Mouse (Mus musculus): ENCODE data around the gene Exd1. TPM values are rescaled to one million over a fixed set of nuclear protein-coding genes. Genes with fewer than 3 reads are reported as not detected.
A peak's percentile ranks its signal among the peaks of the same experiment; 100 is the strongest.

The Exd1 gene
- total RNA-seq (2017): 0.13 TPM in 1 of 2 replicates, not detected in the other

- ATAC-seq (replicated peaks in 1 of 2; ENCODE audit: insufficient read depth in 1 of 2, low FRiP score in 2 of 2, low TSS enrichment in 1 of 2, low read depth in 1 of 2, poor library complexity in 2 of 2, severe bottlenecking in 2 of 2): peak; percentile 96
Observed at GRCm38 (mm10) chr2:119547522-119548370, at the start of gene Exd1, which contains the start of gene Chp1. Exd1 (minus strand) TSS chr2:119547627. Chp1 (plus strand) TSS chr2:119547697.

- no peak for ATAC-seq (replicated peaks in 1 of 2; ENCODE audit: insufficient read depth in 1 of 2, low FRiP score in 2 of 2, low TSS enrichment in 1 of 2, low read depth in 1 of 2, poor library complexity in 2 of 2, severe bottlenecking in 2 of 2)
Observed at GRCm38 (mm10) chr2:119596781-119597330, 49.4 kb upstream of the Exd1 start.

- no peak for ATAC-seq (replicated peaks in 1 of 2; ENCODE audit: insufficient read depth in 1 of 2, low FRiP score in 2 of 2, low TSS enrichment in 1 of 2, low read depth in 1 of 2, poor library complexity in 2 of 2, severe bottlenecking in 2 of 2)
Observed at GRCm38 (mm10) chr2:119595308-119595707, 47.9 kb upstream of the Exd1 start.

- peak; percentile 98 for ATAC-seq (replicated peaks in 1 of 2; ENCODE audit: insufficient read depth in 1 of 2, low FRiP score in 2 of 2, low TSS enrichment in 1 of 2, low read depth in 1 of 2, poor library complexity in 2 of 2, severe bottlenecking in 2 of 2)
Observed at GRCm38 (mm10) chr2:119594113-119594981, 46.9 kb upstream of the Exd1 start.

- ATAC-seq (replicated peaks in 1 of 2; ENCODE audit: insufficient read depth in 1 of 2, low FRiP score in 2 of 2, low TSS enrichment in 1 of 2, low read depth in 1 of 2, poor library complexity in 2 of 2, severe bottlenecking in 2 of 2): 0 out of 4 replicates have a peak, but pooled peaks of 1 of the 2 experiments have one; percentile 27
Observed at GRCm38 (mm10) chr2:119593765-119594112, 46.3 kb upstream of the Exd1 start.

- no peak for ATAC-seq (replicated peaks in 1 of 2; ENCODE audit: insufficient read depth in 1 of 2, low FRiP score in 2 of 2, low TSS enrichment in 1 of 2, low read depth in 1 of 2, poor library complexity in 2 of 2, severe bottlenecking in 2 of 2)
Observed at GRCm38 (mm10) chr2:119591247-119591646, 43.8 kb upstream of the Exd1 start.

GRCm38 (mm10) chr2:119587383-119587782 lies 40.0 kb upstream of the Exd1 start:
- ATAC-seq (replicated peaks in 1 of 2; ENCODE audit: insufficient read depth in 1 of 2, low FRiP score in 2 of 2, low TSS enrichment in 1 of 2, low read depth in 1 of 2, poor library complexity in 2 of 2, severe bottlenecking in 2 of 2): peak; percentile 69 to 81

- no peak for ATAC-seq (replicated peaks in 1 of 2; ENCODE audit: insufficient read depth in 1 of 2, low FRiP score in 2 of 2, low TSS enrichment in 1 of 2, low read depth in 1 of 2, poor library complexity in 2 of 2, severe bottlenecking in 2 of 2)
Observed at GRCm38 (mm10) chr2:119584282-119584681, 36.9 kb upstream of the Exd1 start.

GRCm38 (mm10) chr2:119583439-119583838 lies 36.0 kb upstream of the Exd1 start:
- ATAC-seq (replicated peaks in 1 of 2; ENCODE audit: insufficient read depth in 1 of 2, low FRiP score in 2 of 2, low TSS enrichment in 1 of 2, low read depth in 1 of 2, poor library complexity in 2 of 2, severe bottlenecking in 2 of 2): no peak

GRCm38 (mm10) chr2:119581571-119581970 lies 34.1 kb upstream of the Exd1 start:
- no peak for ATAC-seq (replicated peaks in 1 of 2; ENCODE audit: insufficient read depth in 1 of 2, low FRiP score in 2 of 2, low TSS enrichment in 1 of 2, low read depth in 1 of 2, poor library complexity in 2 of 2, severe bottlenecking in 2 of 2)

- no peak; a peak in 1 of 4 replicates for ATAC-seq (replicated peaks in 1 of 2; ENCODE audit: insufficient read depth in 1 of 2, low FRiP score in 2 of 2, low TSS enrichment in 1 of 2, low read depth in 1 of 2, poor library complexity in 2 of 2, severe bottlenecking in 2 of 2)
Observed at GRCm38 (mm10) chr2:119572471-119572870, 25.0 kb upstream of the Exd1 start.

- no peak for ATAC-seq (replicated peaks in 1 of 2; ENCODE audit: insufficient read depth in 1 of 2, low FRiP score in 2 of 2, low TSS enrichment in 1 of 2, low read depth in 1 of 2, poor library complexity in 2 of 2, severe bottlenecking in 2 of 2)
Observed at GRCm38 (mm10) chr2:119566182-119566855, 18.9 kb upstream of the Exd1 start.

- ATAC-seq (replicated peaks in 1 of 2; ENCODE audit: insufficient read depth in 1 of 2, low FRiP score in 2 of 2, low TSS enrichment in 1 of 2, low read depth in 1 of 2, poor library complexity in 2 of 2, severe bottlenecking in 2 of 2): no peak
Observed at GRCm38 (mm10) chr2:119565284-119565683, 17.9 kb upstream of the Exd1 start.

GRCm38 (mm10) chr2:119561794-119562193 lies 14.4 kb upstream of the Exd1 start:
- ATAC-seq (replicated peaks in 1 of 2; ENCODE audit: insufficient read depth in 1 of 2, low FRiP score in 2 of 2, low TSS enrichment in 1 of 2, low read depth in 1 of 2, poor library complexity in 2 of 2, severe bottlenecking in 2 of 2): no peak

GRCm38 (mm10) chr2:119558737-119559340 lies 11.4 kb upstream of the Exd1 start:
- ATAC-seq (replicated peaks in 1 of 2; ENCODE audit: insufficient read depth in 1 of 2, low FRiP score in 2 of 2, low TSS enrichment in 1 of 2, low read depth in 1 of 2, poor library complexity in 2 of 2, severe bottlenecking in 2 of 2): peak; percentile 53 to 80

- ATAC-seq (replicated peaks in 1 of 2; ENCODE audit: insufficient read depth in 1 of 2, low FRiP score in 2 of 2, low TSS enrichment in 1 of 2, low read depth in 1 of 2, poor library complexity in 2 of 2, severe bottlenecking in 2 of 2): no peak
Observed at GRCm38 (mm10) chr2:119558039-119558438, 10.6 kb upstream of the Exd1 start.

- no peak for ATAC-seq (replicated peaks in 1 of 2; ENCODE audit: insufficient read depth in 1 of 2, low FRiP score in 2 of 2, low TSS enrichment in 1 of 2, low read depth in 1 of 2, poor library complexity in 2 of 2, severe bottlenecking in 2 of 2)
Observed at GRCm38 (mm10) chr2:119549678-119550077, 2.3 kb upstream of the Exd1 start.
